Mouse (Mus musculus) lung, adult 2 months (tissue): ENCODE data around the gene Smtnl2.
"Not testable (repeated sequence)": the region's sequence is repeated elsewhere in the genome, so short reads cannot be mapped to it uniquely, and the experiment has no call there.

ENCODE experiments used
- CTCF ChIP-seq: fragments of 200-500 bp; IDR thresholded peaks from 2 replicates; pipeline ENCODE4 v1.5.1; 2011; ENCODE audit warnings: mild to moderate bottlenecking, low read length, control low read depth; ENCODE audit not compliant: insufficient read depth
- POLR2A ChIP-seq: fragments of 200-500 bp; IDR thresholded peaks from 2 replicates; pipeline ENCODE4 v1.6.1; 2011; ENCODE audit warnings: low read depth, mild to moderate bottlenecking, control low read depth, low read length, borderline replicate concordance; ENCODE audit errors: extremely low read depth

- not testable (repeated sequence) for TF ChIP-seq CTCF, POLR2A
Observed at GRCm38 (mm10) chr11:72440597-72440964, 29.1 kb upstream of the Smtnl2 start.
